Mouse (Mus musculus): ENCODE results near the gene Map3k9.

GRCm38 (mm10) chr12:81687873-81688272, 93.1 kb downstream of the Map3k9 start:
- TF ChIP-seq POLR2A (IDR thresholded peaks at IDR 0.05; ENCODE audit: borderline replicate concordance, control insufficient read depth, low read depth, low read length), result no peak
- no peak for TF ChIP-seq CTCF (IDR thresholded peaks at IDR 0.05; ENCODE audit: control insufficient read depth, insufficient read depth, low read length)

Measured in bone marrow, adult 2 months (tissue).